Mouse (Mus musculus) intestine, embryonic 15.5 days (tissue): Measurements from ENCODE around the gene Foxn3. TPM values are rescaled to one million over a fixed set of nuclear protein-coding genes. Genes with fewer than 3 reads are reported as not detected.

Source experiments
- ATAC-seq: fragments of 200-750 bp; cut with Nextera tagmentation; 2 replicates; pipeline ENCODE4 v1.8.0; 2017; ENCODE audit warnings: moderate TSS enrichment, moderate library complexity
- H3K27ac ChIP-seq: fragments of 300-500 bp; sonication (generic); 2 replicates; pipeline ENCODE4 v1.5.1; 2015; ENCODE audit warnings: mild to moderate bottlenecking, inconsistent platforms
- H3K27me3 ChIP-seq: fragments of 300-500 bp; sonication (generic); replicated peaks from 2 replicates; pipeline ENCODE4 v1.6.1; 2015; ENCODE audit warnings: inconsistent platforms
- H3K36me3 ChIP-seq: fragments of 300-500 bp; sonication (generic); 2 replicates; pipeline ENCODE4 v1.6.1; 2015; ENCODE audit warnings: inconsistent platforms
- H3K4me1 ChIP-seq: fragments of 300-500 bp; sonication (generic); replicated peaks from 2 replicates; pipeline ENCODE4 v1.6.1; 2015; ENCODE audit warnings: inconsistent platforms
- H3K4me2 ChIP-seq: fragments of 300-500 bp; sonication (generic); replicated peaks from 2 replicates; pipeline ENCODE4 v1.6.1; 2015; ENCODE audit warnings: mild to moderate bottlenecking, inconsistent platforms
- H3K4me3 ChIP-seq: fragments of 300-500 bp; sonication (generic); replicated peaks from 2 replicates; pipeline ENCODE4 v1.5.1; 2015; ENCODE audit warnings: inconsistent platforms
- H3K9ac ChIP-seq: fragments of 300-500 bp; sonication (generic); 2 replicates; pipeline ENCODE4 v1.6.1; 2015; ENCODE audit warnings: inconsistent platforms
- H3K9me3 ChIP-seq: fragments of 300-500 bp; sonication (generic); 2 replicates; pipeline ENCODE4 v1.6.1; 2016; ENCODE audit warnings: inconsistent platforms
- WGBS: fragments of 180-500 bp; shearing (Covaris S2); methylation state at CpG from one replicate; pipeline ENCODE4 v1.1.7; 2015; 5-methylcytosine and 5-hydroxymethylcytosine counted together
- polyA plus RNA-seq: library from polyadenylated mRNA; unstranded; fragments of >200 nt; fragmentation: Nextera tagmentation; extraction: Ambion mirVana; gene quantifications from 2 replicates; pipeline ENCODE4 v1.2.1, GENCODE M21; 2015

Gene Foxn3
- polyA plus RNA-seq, 1 experiment from 2014 or later = 57.3 TPM

DNA sequence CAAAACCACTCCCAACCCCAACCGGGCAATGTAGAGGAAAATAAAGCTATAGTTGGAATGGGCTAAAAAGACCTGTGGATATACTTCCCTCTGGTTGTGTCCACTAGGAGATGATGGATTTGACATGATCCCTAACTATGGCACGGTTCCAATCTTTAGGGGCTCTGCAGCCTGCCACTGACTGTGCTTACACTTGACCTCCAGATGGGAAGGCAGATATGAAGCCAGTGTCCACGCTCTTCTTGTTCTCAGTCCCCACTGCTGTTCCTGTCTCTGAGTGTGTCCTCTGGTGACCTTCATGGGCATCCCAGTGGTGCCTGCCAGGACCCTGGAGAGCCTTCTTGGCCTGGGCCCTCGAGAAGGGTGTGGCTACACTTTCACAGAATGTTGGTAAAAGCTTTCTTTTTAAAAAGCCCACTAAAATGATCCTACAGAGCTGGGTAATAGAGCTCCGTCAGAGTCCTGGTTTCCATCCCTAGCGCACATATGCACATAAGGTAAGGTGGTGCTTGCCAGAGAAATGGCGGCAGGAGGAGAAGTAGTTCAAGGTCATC lies 346.2 kb downstream of the Foxn3 start:
- Histone ChIP-seq H3K4me1 (peaks cover 25% of the 10 kb centered on the region), H3K4me3 (no peak overlapping the region), H3K27ac (no peak overlapping the region), H3K4me2 (no peak overlapping the region), H3K27me3 (no peaks in the 10 kb centered on the region), H3K9me3 (no peaks in the 10 kb centered on the region), H3K9ac (no peak overlapping the region), H3K36me3 (no peaks in the 10 kb centered on the region)
- WGBS = 75% methylated on average over 7 of the region's 7 CpGs
- ATAC-seq = no peak

DNA sequence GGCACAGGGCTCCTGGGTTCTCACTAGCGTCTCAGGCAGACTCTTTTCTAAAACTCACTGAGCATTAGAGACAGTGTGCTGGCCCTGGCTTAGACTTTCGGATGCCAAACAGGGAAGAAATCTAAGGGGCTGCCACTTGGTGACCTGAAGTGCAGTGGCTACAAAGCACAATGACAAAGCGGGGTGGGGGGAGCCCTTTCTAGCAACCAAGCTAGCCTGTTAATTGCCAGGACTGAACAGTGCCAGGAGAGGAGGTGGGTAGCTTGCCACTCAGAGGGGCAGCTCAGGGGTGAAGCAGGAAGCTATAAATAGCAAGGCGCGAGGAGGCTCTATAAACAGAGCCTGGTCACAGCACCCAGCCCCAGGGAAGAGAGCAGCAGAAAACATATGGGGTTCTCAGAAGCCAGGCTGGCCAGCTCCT lies 347.0 kb downstream of the Foxn3 start:
- H3K4me3 ChIP-seq = no peak overlapping the region
- peaks cover 25% of the 10 kb centered on the region for H3K4me1 ChIP-seq
- H3K9me3 ChIP-seq = no peaks in the 10 kb centered on the region
- no peak overlapping the region; the same call in 1 of the 2 replicates for H3K27ac ChIP-seq
- no peak overlapping the region for H3K9ac ChIP-seq
- H3K36me3 ChIP-seq = no peaks in the 10 kb centered on the region
- no peak for ATAC-seq
- H3K4me2 ChIP-seq = no peak overlapping the region
- no peaks in the 10 kb centered on the region for H3K27me3 ChIP-seq
- 54% methylated on average over 5 of the region's 5 CpGs for WGBS

DNA sequence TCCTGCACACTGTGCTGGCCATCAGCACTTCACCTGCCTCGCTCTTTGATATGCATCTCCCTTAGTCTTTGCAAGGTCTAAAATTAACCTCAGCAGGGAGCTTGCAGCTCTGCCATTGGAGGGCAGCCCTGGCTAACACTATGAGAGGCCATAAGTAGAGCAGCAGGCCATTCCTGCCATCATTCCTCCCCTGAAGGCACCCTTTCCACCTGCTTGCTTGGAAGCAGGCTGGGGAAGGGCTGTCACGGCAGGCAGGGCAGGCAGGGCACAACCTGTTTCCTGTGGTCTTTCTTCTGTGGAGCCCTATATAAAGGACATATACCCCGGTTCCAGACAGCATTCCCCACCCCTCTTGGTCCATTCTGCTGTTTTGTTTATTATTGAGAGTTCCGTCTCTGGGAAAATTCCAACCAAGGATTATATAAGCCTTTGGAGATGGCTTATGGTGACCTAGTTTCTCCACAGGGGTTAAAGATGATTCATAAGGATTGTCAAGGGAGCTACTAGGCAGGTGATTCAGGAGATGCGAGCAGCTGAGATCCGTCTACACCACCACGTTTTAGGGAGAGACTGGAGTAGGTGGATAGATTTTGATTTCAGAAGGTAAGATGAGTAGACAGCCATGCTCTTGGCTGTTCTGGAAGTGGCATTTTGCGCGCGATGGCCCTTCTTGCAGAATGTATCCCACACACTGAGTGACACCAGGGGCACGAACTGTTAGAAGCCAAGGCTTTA lies 347.7 kb downstream of the Foxn3 start:
- peak; percentile 54 for ATAC-seq
- H3K36me3 ChIP-seq = no peaks in the 10 kb centered on the region
- H3K9ac ChIP-seq = no peak overlapping the region
- H3K27ac ChIP-seq = no peak overlapping the region
- H3K27me3 ChIP-seq = no peaks in the 10 kb centered on the region
- WGBS = 67% methylated on average over 11 of the region's 11 CpGs
- H3K4me2 ChIP-seq = no peak overlapping the region
- H3K4me1 ChIP-seq = peaks cover 25% of the 10 kb centered on the region
- no peak overlapping the region for H3K4me3 ChIP-seq
- H3K9me3 ChIP-seq = no peaks in the 10 kb centered on the region

DNA sequence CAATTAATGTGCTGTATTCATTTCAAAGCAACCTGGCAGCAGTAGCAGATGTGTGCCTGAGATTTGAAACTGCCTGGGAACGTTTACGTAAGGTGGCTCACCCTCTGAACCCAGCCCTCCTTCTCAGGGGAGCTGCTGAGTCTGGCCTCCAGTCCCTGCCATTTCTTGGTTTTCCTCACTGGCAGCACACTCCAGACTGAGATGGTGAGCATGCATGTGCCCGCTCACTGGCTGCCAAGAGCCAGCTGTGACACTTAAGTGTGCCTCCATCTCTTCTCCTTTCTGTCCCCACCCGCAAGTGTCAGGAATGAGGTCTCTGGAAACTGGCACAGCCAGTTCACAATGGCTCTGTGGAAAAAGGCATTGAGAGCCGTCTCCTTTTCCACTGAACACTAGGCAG lies 349.3 kb downstream of the Foxn3 start:
- Histone ChIP-seq H3K4me2 (no peak overlapping the region), H3K4me1 (peaks cover 25% of the 10 kb centered on the region), H3K36me3 (no peaks in the 10 kb centered on the region), H3K27me3 (no peaks in the 10 kb centered on the region), H3K27ac (no peak overlapping the region), H3K9me3 (no peaks in the 10 kb centered on the region), H3K4me3 (no peak overlapping the region), H3K9ac (no peak overlapping the region)
- no peak for ATAC-seq
- 78% methylated on average over 5 of the region's 5 CpGs for WGBS

DNA sequence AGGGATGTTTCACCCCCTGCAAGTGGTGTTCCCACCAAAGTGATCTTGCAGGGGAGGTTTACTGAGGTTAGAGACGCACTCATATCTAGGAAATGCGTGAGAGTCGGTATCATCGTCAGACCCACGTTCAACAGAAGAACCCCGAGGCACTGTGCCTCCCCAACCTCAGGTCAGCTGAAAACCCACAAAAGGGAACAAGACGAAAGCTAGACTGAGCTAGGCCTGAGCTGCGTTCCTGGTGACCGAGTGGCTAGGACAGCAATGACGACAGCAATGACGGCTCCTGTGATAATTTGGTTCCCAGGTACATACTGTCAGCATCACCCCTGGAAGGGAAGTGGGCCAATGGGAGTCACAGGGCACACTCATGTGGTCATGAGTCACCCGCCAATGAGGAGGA lies 350.2 kb downstream of the Foxn3 start:
- no peaks in the 10 kb centered on the region for H3K9me3 ChIP-seq
- H3K27me3 ChIP-seq = no peaks in the 10 kb centered on the region
- H3K4me1 ChIP-seq = peaks cover 25% of the 10 kb centered on the region
- WGBS = 91% methylated on average over 12 of the region's 12 CpGs
- no peak for ATAC-seq
- H3K9ac ChIP-seq = no peak overlapping the region
- no peak overlapping the region for H3K4me3 ChIP-seq
- no peak overlapping the region for H3K4me2 ChIP-seq
- H3K27ac ChIP-seq = no peak overlapping the region
- H3K36me3 ChIP-seq = no peaks in the 10 kb centered on the region

DNA sequence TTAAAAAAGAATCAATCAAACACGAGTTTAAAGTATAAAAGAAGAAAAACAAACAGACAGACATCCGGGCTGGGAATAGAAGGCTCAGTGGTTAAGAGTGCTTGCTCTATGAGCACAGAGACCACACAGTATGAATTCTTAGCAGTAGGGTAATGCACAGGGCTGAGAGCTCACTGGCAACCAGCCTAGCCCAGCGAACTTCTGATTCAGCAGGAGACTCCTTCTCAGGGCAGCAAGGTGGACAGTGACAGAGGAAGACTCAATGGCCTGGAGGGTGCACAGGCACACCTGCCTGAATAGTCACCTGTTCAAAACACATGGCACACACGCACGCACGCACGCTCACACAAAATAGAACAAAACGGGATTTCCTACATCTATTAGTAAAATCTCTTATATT lies 353.6 kb downstream of the Foxn3 start:
- H3K9me3 ChIP-seq = no peaks in the 10 kb centered on the region
- no peak overlapping the region for H3K4me2 ChIP-seq
- no peak overlapping the region for H3K4me3 ChIP-seq
- no peaks in the 10 kb centered on the region for H3K4me1 ChIP-seq
- WGBS = 92% methylated on average over 8 of the region's 8 CpGs
- no peak overlapping the region for H3K27ac ChIP-seq
- ATAC-seq = no peak
- no peaks in the 10 kb centered on the region for H3K27me3 ChIP-seq
- no peak overlapping the region for H3K9ac ChIP-seq
- H3K36me3 ChIP-seq = no peaks in the 10 kb centered on the region

DNA sequence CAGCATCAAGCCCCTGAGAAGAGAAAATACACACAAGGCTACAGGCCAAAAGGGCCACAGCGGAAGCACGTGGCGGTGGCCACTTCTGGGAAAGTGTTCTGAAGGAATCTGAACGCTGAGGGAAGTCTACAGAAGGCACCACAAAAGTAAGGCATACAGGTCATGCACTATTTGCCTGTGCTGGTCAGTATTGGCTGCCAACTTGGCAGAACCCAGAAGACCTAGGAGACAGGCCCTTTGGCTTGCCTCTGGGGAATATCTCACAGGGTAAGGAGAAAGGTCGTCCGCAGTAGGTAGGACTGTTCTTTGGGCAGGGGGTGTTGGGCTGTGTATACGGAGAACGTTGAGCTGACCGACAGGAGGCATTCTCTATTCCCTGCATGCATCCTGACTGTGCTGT lies 355.1 kb downstream of the Foxn3 start:
- no peak for ATAC-seq
- Histone ChIP-seq H3K9ac (no peak overlapping the region), H3K27ac (no peak overlapping the region), H3K9me3 (no peaks in the 10 kb centered on the region), H3K4me1 (no peaks in the 10 kb centered on the region), H3K36me3 (no peaks in the 10 kb centered on the region), H3K4me2 (no peak overlapping the region), H3K4me3 (no peak overlapping the region), H3K27me3 (no peaks in the 10 kb centered on the region)
- WGBS = 80% methylated on average over 9 of the region's 9 CpGs

DNA sequence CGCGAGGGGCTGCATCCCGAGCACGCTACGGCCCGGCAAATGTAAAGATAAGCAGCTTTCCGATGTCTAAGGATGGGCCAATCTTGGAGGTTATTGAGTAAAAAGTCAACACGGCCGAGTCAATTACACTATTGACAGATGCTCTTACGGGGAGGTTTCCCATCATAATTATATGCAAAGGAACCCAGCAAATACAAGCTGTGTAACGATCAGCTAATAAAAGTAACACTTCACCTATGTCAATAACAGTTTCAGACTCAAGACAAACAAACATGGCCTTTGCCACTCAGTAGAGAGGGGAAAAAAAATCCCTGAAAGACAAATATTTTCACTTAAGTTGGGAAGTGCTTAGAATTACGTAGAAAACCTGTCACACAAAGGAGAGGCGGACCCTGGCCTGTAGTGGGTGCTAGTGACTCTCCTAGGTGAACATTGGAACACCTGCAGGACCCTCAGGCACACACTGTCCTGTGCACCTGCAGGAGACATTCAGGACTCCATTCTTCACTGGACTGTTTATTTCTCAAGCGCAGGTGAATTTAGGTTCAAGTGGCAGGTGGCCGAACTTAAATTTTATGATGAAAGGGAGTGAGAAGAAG lies 356.3 kb downstream of the Foxn3 start:
- H3K9ac ChIP-seq = no peak overlapping the region
- H3K4me3 ChIP-seq = no peak overlapping the region
- H3K9me3 ChIP-seq = no peaks in the 10 kb centered on the region
- H3K4me1 ChIP-seq = no peaks in the 10 kb centered on the region
- no peak overlapping the region for H3K4me2 ChIP-seq
- H3K27ac ChIP-seq = no peak overlapping the region
- ATAC-seq = peak; percentile 59
- 69% methylated on average over 15 of the region's 15 CpGs for WGBS
- H3K27me3 ChIP-seq = no peaks in the 10 kb centered on the region
- no peaks in the 10 kb centered on the region for H3K36me3 ChIP-seq

DNA sequence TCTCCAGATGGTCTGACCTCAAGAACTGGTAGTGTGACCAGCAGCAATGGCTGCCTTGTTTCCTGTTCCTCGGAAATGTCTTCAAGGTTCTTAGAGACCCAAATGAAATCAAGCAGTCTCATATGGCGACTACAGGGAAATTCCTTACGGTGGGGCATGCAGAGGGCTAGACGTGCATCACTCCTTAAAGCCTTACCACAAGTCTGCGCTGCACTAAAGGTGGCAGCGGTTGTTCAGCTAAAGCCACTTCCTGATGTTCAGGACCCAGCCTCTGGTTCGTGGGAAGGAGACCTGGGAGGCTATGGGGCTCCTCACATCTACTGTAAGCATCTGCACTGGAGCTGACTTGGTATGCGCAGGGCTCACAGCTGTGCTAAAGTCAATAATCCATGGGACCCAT lies 357.6 kb downstream of the Foxn3 start:
- Histone ChIP-seq H3K4me2 (no peak overlapping the region), H3K9ac (no peak overlapping the region), H3K4me3 (no peak overlapping the region), H3K9me3 (no peaks in the 10 kb centered on the region), H3K27ac (no peak overlapping the region), H3K36me3 (no peaks in the 10 kb centered on the region), H3K4me1 (no peaks in the 10 kb centered on the region), H3K27me3 (no peaks in the 10 kb centered on the region)
- WGBS = 87% methylated on average over 8 of the region's 8 CpGs
- ATAC-seq = no peak

DNA sequence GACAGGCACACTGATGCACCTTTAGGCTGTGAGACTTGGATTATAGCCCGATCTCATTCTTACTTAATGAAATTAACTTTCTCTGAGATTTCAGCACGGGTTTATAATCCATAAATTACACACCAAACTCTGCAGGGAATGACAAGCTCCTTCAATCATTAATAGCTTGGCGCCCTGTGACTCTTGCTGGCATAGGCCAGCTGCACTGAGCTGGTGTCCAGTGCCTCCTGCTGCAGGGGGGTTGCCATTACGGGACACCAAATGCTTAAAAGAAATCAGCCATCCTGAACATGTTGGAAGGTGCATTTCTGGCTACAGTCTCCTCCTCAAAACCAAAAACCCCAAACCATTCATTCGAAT lies 364.3 kb downstream of the Foxn3 start:
- H3K4me1 ChIP-seq = no peaks in the 10 kb centered on the region
- H3K4me2 ChIP-seq = no peak overlapping the region
- ATAC-seq = no peak
- H3K9me3 ChIP-seq = no peaks in the 10 kb centered on the region
- H3K4me3 ChIP-seq = no peak overlapping the region
- 75% methylated on average over 5 of the region's 5 CpGs for WGBS
- no peak overlapping the region for H3K27ac ChIP-seq
- H3K36me3 ChIP-seq = 0 out of 2 replicates have a peak, but pooled peaks cover 4% of the 10 kb centered on the region
- H3K9ac ChIP-seq = no peak overlapping the region
- H3K27me3 ChIP-seq = no peaks in the 10 kb centered on the region

DNA sequence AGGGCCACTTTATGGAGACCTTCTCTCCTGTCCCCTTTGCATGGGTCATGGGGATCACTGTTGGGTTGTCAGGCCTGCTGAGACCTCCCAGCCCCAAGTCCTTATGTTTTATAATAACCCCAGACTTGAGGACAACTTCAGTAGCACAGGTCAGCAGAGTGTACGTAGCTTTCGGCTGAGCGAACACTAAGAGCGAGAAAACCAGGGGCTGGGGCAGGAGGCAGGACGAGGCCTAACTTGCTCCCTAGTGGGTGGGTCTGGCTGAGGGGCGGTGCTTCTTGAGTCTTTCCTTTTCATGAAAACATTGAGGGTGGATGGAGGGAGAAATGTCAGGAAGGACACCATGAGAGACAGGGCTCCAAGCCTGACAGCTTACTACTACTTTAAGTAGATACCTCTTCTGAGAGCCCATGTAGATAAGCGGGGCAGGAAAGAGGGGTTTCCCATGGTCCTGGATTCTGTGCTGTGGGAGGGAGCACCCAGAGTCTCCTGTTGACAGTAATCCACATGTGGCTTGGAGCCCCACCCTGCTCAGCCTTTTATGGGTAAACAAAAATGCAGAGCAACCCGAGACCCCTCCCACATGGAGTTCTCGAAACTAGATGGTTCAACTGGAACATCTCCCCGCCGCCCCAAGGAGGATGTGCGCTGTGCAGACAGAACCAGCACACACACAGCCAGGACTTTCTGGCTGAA lies 364.8 kb downstream of the Foxn3 start:
- Histone ChIP-seq H3K9me3 (no peaks in the 10 kb centered on the region), H3K27me3 (no peaks in the 10 kb centered on the region), H3K36me3 (0 out of 2 replicates have a peak, but pooled peaks cover 4% of the 10 kb centered on the region), H3K4me2 (no peak overlapping the region), H3K4me1 (no peaks in the 10 kb centered on the region), H3K4me3 (no peak overlapping the region), H3K27ac (no peak overlapping the region), H3K9ac (no peak overlapping the region)
- no peak for ATAC-seq
- 77% methylated on average over 12 of the region's 12 CpGs for WGBS

DNA sequence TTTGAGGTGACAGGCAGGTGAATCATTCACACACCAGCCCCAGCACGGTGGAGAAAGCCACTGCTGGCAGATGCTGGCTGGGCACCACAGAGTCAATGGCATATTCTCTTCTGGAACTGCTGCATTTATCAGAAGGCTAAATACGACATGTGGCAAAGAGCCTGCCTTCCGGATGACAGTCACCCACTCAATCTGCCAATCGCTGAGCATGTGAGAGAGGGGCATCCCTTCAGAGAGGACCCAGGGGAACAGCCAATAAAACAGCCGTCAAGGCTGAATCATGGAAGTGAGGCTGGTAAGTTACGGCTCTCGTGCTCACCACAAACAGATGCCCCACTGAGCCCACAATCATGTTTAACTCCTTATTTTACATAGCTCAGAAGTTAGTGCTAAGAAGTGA lies 366.4 kb downstream of the Foxn3 start:
- no peak for ATAC-seq
- H3K4me2 ChIP-seq = no peak overlapping the region

More for the DNA sequence above, 366.4 kb downstream of the Foxn3 start:
- Histone ChIP-seq H3K4me1 (no peaks in the 10 kb centered on the region), H3K9ac (no peak overlapping the region), H3K27ac (no peak overlapping the region), H3K4me3 (no peak overlapping the region), H3K9me3 (no peaks in the 10 kb centered on the region), H3K36me3 (0 out of 2 replicates have a peak, but pooled peaks cover 4% of the 10 kb centered on the region), H3K27me3 (no peaks in the 10 kb centered on the region)
- WGBS = 83% methylated on average over 7 of the region's 7 CpGs
